Mouse (Mus musculus): ENCODE data around the gene Katnal1. TPM values are rescaled to one million over a fixed set of nuclear protein-coding genes. Genes with fewer than 3 reads are reported as not detected.

The Katnal1 gene
- polyA plus RNA-seq, 1 experiment from 2014 or later: 8.4 TPM

GRCm38 (mm10) chr5:148941867-148942266, 12.7 kb upstream of the Katnal1 start:
- WGBS (ENCODE audit: insufficient replicate concordance): 87% methylated on average over 10 of the region's 10 CpGs
- H3K9ac ChIP-seq: peak overlapping the region; percentile 9; the same call in 1 of the 2 replicates
- no peak overlapping the region for H3K4me2 ChIP-seq
- ATAC-seq (ENCODE audit: low read depth) (no peak), DNase-seq (no peak)
- no peaks in the 10 kb centered on the region for H3K27me3 ChIP-seq
- peaks cover 2% of the 10 kb centered on the region for H3K36me3 ChIP-seq
- peaks cover 7% of the 10 kb centered on the region; the same call in 1 of the 2 replicates for H3K9me3 ChIP-seq (replicated peaks)
- peaks cover 32% of the 10 kb centered on the region for H3K4me1 ChIP-seq (replicated peaks)
- 0 out of 2 replicates have a peak overlapping the region, but pooled peaks have one; percentile 1 for H3K27ac ChIP-seq
- no peak overlapping the region for H3K4me3 ChIP-seq (replicated peaks)

GRCm38 (mm10) chr5:148939948-148940382, 10.8 kb upstream of the Katnal1 start:
- 81% methylated on average over 11 of the region's 11 CpGs for WGBS (ENCODE audit: insufficient replicate concordance)
- Histone ChIP-seq H3K9me3 (replicated peaks) (peaks cover 11% of the 10 kb centered on the region; the same call in 1 of the 2 replicates), H3K36me3 (peaks cover 4% of the 10 kb centered on the region), H3K4me3 (replicated peaks) (no peak overlapping the region), H3K9ac (no peak overlapping the region), H3K27ac (no peak overlapping the region), H3K4me1 (replicated peaks) (peaks cover 51% of the 10 kb centered on the region), H3K27me3 (no peaks in the 10 kb centered on the region), H3K4me2 (no peak overlapping the region)
- no peak for DNase-seq
- ATAC-seq (ENCODE audit: low read depth): no peak

GRCm38 (mm10) chr5:148936516-148936951, 7.4 kb upstream of the Katnal1 start:
- Histone ChIP-seq H3K4me2 (no peak overlapping the region), H3K4me1 (replicated peaks) (peaks cover 65% of the 10 kb centered on the region), H3K27me3 (no peaks in the 10 kb centered on the region), H3K9me3 (replicated peaks) (peaks cover 6% of the 10 kb centered on the region; the same call in 1 of the 2 replicates), H3K9ac (no peak overlapping the region), H3K36me3 (peaks cover 4% of the 10 kb centered on the region), H3K4me3 (replicated peaks) (no peak overlapping the region), H3K27ac (peak overlapping the region; percentile 93)
- DNase-seq (no peak), ATAC-seq (ENCODE audit: low read depth) (no peak)
- 79% methylated on average over 3 of the region's 3 CpGs for WGBS (ENCODE audit: insufficient replicate concordance)

GRCm38 (mm10) chr5:148935871-148936270, 6.8 kb upstream of the Katnal1 start:
- Histone ChIP-seq H3K9me3 (replicated peaks) (peaks cover 6% of the 10 kb centered on the region; the same call in 1 of the 2 replicates), H3K36me3 (peaks cover 4% of the 10 kb centered on the region), H3K4me2 (peak overlapping the region; percentile 45), H3K27me3 (no peaks in the 10 kb centered on the region), H3K9ac (peak overlapping the region; percentile 26; the same call in 1 of the 2 replicates), H3K27ac (peak overlapping the region; percentile 93), H3K4me1 (replicated peaks) (peaks cover 71% of the 10 kb centered on the region), H3K4me3 (replicated peaks) (no peak overlapping the region)
- 31% methylated on average over 6 of the region's 6 CpGs for WGBS (ENCODE audit: insufficient replicate concordance)
- DNase-seq: no peak
- peak; percentile 36 for ATAC-seq (ENCODE audit: low read depth)

GRCm38 (mm10) chr5:148935071-148935821, 6.1 kb upstream of the Katnal1 start:
- peak; percentile 98 for ATAC-seq (ENCODE audit: low read depth)
- Histone ChIP-seq H3K27ac (peak overlapping the region; percentile 93), H3K9me3 (replicated peaks) (peaks cover 6% of the 10 kb centered on the region; the same call in 1 of the 2 replicates), H3K27me3 (no peaks in the 10 kb centered on the region), H3K4me1 (replicated peaks) (peaks cover 77% of the 10 kb centered on the region), H3K9ac (peak overlapping the region; percentile 41), H3K36me3 (peaks cover 4% of the 10 kb centered on the region), H3K4me3 (replicated peaks) (peak overlapping the region; percentile 1; the same call in 1 of the 2 replicates), H3K4me2 (peak overlapping the region; percentile 45)
- 18% methylated on average over 7 of the region's 7 CpGs for WGBS (ENCODE audit: insufficient replicate concordance)
- DNase-seq: peak; percentile 86

DNA sequence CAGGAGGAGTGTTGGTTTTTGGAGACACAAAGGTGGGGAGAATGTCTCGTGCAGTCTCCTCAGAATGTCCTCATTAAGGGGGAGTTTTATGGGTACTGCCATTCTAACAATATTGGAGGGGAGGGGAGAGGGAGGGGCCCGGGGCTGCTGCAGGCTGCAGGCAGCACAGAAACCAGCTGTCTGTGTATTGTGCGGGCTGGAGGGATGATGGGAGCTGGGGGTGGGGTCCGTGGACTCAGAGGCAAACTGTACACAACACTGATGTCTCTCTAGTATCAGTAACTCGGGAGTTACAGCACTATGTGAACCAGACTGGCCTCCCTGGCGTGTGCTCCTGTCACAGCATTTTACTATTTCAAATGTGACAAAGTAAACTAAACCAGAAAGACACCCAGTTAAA, 5.3 kb upstream of the Katnal1 start:
- Histone ChIP-seq H3K4me3 (replicated peaks) (peak overlapping the region; percentile 10; the same call in 1 of the 2 replicates), H3K27ac (peak overlapping the region; percentile 93), H3K4me2 (peak overlapping the region; percentile 45), H3K4me1 (replicated peaks) (peaks cover 78% of the 10 kb centered on the region), H3K27me3 (no peaks in the 10 kb centered on the region), H3K36me3 (peaks cover 4% of the 10 kb centered on the region), H3K9me3 (replicated peaks) (peaks cover 6% of the 10 kb centered on the region; the same call in 1 of the 2 replicates), H3K9ac (peak overlapping the region; percentile 41)
- ATAC-seq (ENCODE audit: low read depth): 0 out of 2 replicates have a peak, but pooled peaks have one; percentile 12
- WGBS (ENCODE audit: insufficient replicate concordance): 43% methylated on average over 6 of the region's 6 CpGs
- no peak for DNase-seq

DNA sequence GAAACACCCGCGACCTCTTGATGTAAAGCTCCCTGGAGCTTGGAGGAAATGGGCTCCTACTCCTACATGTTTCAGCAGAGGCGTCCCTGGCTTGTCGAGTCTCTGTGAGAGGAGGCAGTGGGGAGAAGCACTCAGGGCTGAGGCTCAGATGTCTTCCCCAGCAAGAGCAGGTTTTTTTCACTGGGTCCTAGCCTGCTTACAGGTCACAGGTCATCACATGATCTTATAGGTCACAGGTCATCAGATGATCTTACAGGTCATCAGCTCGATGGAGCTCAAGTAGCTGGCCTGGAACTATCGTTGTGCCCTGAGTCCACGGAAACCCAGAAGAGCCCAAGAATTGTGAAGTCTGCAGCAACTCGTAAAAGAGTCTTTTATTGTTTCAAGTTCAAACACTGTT, 4.6 kb upstream of the Katnal1 start:
- ATAC-seq (ENCODE audit: low read depth) (no peak), DNase-seq (no peak)
- Histone ChIP-seq H3K27ac (peak overlapping the region; percentile 93), H3K4me2 (peak overlapping the region; percentile 45), H3K27me3 (no peaks in the 10 kb centered on the region), H3K4me3 (replicated peaks) (no peak overlapping the region), H3K36me3 (peaks cover 4% of the 10 kb centered on the region), H3K9ac (peak overlapping the region; percentile 41), H3K4me1 (replicated peaks) (peaks cover 80% of the 10 kb centered on the region), H3K9me3 (replicated peaks) (peaks cover 6% of the 10 kb centered on the region; the same call in 1 of the 2 replicates)
- 69% methylated on average over 8 of the region's 8 CpGs for WGBS (ENCODE audit: insufficient replicate concordance)

- peaks cover 80% of the 10 kb centered on the region for H3K4me1 ChIP-seq (replicated peaks)
- H3K36me3 ChIP-seq: peaks cover 8% of the 10 kb centered on the region
- 0 out of 2 replicates have a peak overlapping the region, but pooled peaks have one; percentile 21 for H3K27ac ChIP-seq
- no peak for DNase-seq
- no peak overlapping the region for H3K4me2 ChIP-seq
- no peak for ATAC-seq (ENCODE audit: low read depth)
- no peaks in the 10 kb centered on the region for H3K27me3 ChIP-seq
- H3K9me3 ChIP-seq (replicated peaks): 0 out of 2 replicates have a peak, but pooled peaks cover 2% of the 10 kb centered on the region
- 74% methylated on average over 1 of the region's 1 CpGs for WGBS (ENCODE audit: insufficient replicate concordance)
- no peak overlapping the region for H3K4me3 ChIP-seq (replicated peaks)
- no peak overlapping the region for H3K9ac ChIP-seq
Observed at GRCm38 (mm10) chr5:148931301-148931700, 2.2 kb upstream of the Katnal1 start.

DNA sequence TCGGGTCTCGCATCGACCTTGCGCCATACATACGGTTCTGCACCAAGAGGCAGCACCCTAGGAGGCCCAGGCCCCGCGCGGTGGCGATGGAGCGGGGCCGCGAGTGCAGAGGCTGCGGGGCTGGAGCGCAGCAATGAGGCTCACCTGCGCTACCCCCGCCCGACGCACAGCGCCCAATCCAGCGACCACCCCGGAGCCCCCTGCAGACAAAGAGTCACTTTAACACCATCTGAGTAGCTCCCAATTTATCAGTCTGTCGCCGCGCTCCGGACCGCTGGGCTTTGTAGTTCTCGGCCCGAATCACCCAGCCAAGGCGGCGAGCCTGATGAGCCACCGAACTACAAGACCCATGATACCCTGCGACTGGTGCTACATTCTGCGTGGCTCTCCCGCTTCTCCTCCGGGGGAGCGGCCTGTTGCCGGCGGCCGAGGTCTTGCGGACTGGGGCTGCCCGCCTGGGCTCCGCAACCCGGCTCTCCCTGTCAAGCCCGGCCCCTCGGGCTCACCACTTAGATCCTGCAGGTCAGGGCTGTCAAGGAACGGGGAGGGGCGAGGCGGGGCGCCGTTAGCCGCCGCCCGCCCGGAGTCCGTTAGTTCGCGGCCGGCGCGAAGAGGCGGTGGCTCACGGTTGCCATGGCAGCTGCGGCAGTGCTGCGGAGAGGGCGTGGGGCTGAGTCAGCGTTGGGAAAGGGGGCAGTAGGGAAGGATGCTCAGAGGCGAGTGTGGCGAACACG, 571 bp downstream of the Katnal1 start:
- H3K27ac ChIP-seq: peak overlapping the region; percentile 96
- peak overlapping the region; percentile 97 for H3K4me2 ChIP-seq
- ATAC-seq (ENCODE audit: low read depth): peak; percentile 94
- peak overlapping the region; percentile 78 for H3K4me3 ChIP-seq (replicated peaks)
- no peaks in the 10 kb centered on the region for H3K9me3 ChIP-seq (replicated peaks)
- H3K27me3 ChIP-seq: no peaks in the 10 kb centered on the region
- under 1% methylated on average over 69 of the region's 69 CpGs for WGBS (ENCODE audit: insufficient replicate concordance)
- H3K4me1 ChIP-seq (replicated peaks): peaks cover 78% of the 10 kb centered on the region
- peak overlapping the region; percentile 85 for H3K9ac ChIP-seq
- DNase-seq: peak; percentile 90
- H3K36me3 ChIP-seq: peaks cover 19% of the 10 kb centered on the region

- DNase-seq (no peak), ATAC-seq (ENCODE audit: low read depth) (no peak)
- H3K27me3 ChIP-seq: no peaks in the 10 kb centered on the region
- H3K36me3 ChIP-seq: peaks cover 19% of the 10 kb centered on the region
- no peaks in the 10 kb centered on the region for H3K9me3 ChIP-seq (replicated peaks)
- peaks cover 77% of the 10 kb centered on the region for H3K4me1 ChIP-seq (replicated peaks)
- H3K4me2 ChIP-seq: peak overlapping the region; percentile 97
- 39% methylated on average over 5 of the region's 5 CpGs for WGBS (ENCODE audit: insufficient replicate concordance)
- peak overlapping the region; percentile 85 for H3K9ac ChIP-seq
- peak overlapping the region; percentile 96 for H3K27ac ChIP-seq
- H3K4me3 ChIP-seq (replicated peaks): peak overlapping the region; percentile 78
Observed at GRCm38 (mm10) chr5:148927717-148928223, 1.4 kb downstream of the Katnal1 start.

- ATAC-seq (ENCODE audit: low read depth) (no peak), DNase-seq (no peak)
- H3K4me3 ChIP-seq (replicated peaks): no peak overlapping the region
- no peak overlapping the region for H3K27ac ChIP-seq
- H3K27me3 ChIP-seq: no peaks in the 10 kb centered on the region
- 88% methylated on average over 12 of the region's 12 CpGs for WGBS (ENCODE audit: insufficient replicate concordance)
- peaks cover 56% of the 10 kb centered on the region for H3K4me1 ChIP-seq (replicated peaks)
- no peak overlapping the region for H3K9ac ChIP-seq
- peaks cover 29% of the 10 kb centered on the region for H3K36me3 ChIP-seq
- no peaks in the 10 kb centered on the region for H3K9me3 ChIP-seq (replicated peaks)
- H3K4me2 ChIP-seq: no peak overlapping the region
Observed at GRCm38 (mm10) chr5:148924586-148924985, 4.5 kb downstream of the Katnal1 start.

All from liver, embryonic 13.5 days (tissue).